Mouse (Mus musculus) neutrophil, adult 5-6 weeks (primary cell): ENCODE results near the gene Wdr24. TPM values are rescaled to one million over a fixed set of nuclear protein-coding genes. Genes with fewer than 3 reads are reported as not detected.
A peak's percentile ranks its signal among the peaks of the same experiment; 100 is the strongest.
"Not testable (repeated sequence)": the region's sequence is repeated elsewhere in the genome, so short reads cannot be mapped to it uniquely, and the experiment has no call there.

ENCODE experiments used
- ATAC-seq: fragments of 151-379, 151-347 bp; 2 replicates; pipeline ENCODE4 v1.8.0; 2017; ENCODE audit warnings: mild to moderate bottlenecking, moderate TSS enrichment; ENCODE audit not compliant: insufficient number of reproducible peaks, poor library complexity, low FRiP score, severe bottlenecking; ENCODE audit errors: extremely low read depth
- total RNA-seq: library from RNA; stranded (forward); fragments of 200-1000 nt; gene quantifications from 2 replicates; pipeline ENCODE4 v1.2.3, GENCODE M21; 2017

Wdr24 gene
- total RNA-seq, 1 experiment from 2014 or later = 13.4 TPM

DNA sequence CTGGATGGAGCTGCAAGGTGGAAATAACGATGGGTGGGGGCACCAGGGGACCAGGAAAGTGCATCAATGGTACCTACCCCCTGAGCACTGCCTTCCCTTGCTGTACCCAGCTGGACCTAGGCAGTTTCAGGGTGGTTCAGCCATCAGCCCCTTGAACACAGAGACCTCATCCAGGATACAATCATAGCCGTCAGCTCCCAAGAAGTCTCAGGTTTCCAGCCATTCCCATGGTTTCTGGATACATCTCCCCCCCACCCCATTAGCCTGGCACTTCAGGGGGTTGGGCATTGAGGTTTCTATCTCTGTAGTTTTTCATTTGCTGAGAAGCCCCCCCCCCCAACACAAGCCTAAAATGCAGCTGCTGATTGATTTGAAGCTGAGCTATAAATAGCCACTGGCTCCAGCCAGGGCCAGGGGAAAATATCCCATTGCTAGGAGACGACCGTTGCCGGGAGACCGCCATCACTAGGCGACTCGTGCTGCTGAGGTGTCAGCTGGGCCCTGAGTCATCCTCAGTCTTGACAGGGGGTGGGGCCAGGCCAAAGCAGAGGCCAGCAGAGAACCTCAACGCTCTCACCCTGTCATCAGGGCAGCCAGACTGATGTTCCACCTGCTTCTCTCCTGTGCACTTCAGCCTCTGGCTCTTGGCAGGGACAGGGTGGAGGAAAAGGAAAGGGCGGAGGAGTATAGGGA is 20.5 kb upstream of the Wdr24 start:
- no peak for ATAC-seq

DNA sequence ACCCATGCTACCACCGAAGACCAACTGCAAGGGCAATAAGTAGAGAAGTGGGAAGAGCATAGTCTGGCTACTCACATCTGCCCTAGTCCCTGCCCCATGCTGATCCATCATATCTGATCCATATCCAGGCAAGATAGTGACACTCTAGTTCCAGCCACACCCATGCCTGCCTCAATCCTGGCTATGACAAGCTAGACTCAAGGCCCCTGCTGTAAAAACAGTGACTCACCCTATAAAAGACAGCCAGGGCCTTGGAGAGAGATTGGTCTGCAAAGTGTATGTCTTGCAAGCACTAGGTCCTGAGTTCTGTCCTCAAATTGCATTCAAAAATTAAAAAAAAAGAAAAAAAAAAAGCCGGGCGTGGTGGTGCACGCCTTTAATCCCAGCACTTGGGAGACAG is 16.9 kb upstream of the Wdr24 start:
- ATAC-seq = no peak

DNA sequence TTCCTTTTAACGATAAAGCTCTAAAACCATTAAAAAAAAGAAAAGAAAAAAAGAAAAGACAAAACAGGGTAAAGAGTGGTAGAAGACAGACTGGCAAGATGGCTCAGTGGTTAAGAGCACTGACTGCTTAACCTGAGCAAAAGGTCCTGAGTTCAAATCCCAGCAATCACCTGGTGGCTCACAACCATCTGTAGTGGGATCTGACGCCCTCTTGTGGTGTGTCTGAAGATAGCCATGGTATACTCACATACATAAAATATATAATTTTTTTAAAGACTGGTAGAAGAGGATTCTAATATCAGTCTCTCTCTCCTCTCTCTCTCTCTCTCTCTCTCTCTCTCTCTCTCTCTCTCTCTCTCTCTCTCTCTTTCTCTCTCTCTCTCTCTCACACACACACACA is 16.0 kb upstream of the Wdr24 start:
- not testable (repeated sequence) for ATAC-seq

DNA sequence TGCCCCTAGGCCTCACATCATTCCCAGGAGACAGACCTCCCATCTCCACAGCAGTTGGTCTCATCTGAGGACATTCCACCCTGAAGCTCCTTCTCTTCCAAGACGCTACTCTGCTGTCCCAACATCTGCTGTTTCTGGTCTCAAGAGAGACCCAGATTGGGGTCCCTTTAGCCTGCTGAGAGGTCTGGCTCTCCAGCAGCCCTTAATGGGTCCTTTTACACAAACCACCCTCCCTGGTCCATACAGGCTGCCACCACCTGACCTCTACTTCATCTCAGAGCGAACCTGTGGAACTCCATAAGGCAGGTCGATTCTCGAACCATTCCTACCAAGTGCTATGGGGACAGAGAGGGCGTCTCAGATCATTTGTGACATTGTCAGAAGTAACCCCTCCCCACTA is 15.4 kb upstream of the Wdr24 start:
- no peak for ATAC-seq

DNA sequence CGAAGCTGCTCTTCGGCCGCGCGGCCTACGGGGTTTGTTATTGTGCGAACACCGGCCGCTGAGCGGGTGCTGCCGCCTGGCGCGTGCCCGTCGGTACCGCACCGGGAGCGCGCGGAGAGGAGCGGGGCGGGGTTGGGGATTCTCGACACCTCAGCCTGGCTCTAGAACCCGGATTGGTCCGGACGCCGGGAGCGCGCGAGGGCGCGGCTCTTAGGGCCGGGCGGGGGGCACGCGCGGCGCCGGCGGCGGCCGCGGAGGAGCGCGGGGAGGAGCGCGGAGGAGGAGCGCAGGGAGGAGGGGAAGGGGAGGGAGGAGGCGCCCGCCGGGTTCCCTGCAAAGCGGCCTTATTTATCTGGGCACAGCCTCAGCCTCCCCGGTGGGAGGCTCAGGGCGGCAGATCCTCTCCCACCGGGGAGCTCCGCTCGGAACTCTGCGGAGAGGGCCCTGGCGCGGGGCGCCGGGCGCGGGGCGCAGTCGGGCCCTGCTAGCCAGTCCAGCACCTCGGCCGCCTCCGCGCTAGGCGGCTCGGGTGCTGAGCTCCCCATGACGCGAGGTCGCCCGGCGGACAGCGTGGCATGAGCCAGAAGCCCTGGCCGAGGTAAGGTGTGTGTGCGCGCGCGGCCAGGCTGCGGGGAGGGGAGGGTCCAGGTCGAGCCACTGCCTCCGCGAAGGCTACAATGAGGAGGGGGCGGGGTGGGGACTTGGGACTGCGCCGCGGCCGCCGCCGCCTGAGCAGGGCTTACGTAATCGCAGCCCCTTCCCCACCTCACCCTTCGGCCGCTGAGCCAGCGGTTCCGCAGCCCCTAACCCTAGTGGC is 14.4 kb upstream of the Wdr24 start, which contains the start of gene Fbxl16:
Gene Fbxl16, plus strand, starts transcription at position 297 of the 817 bp plus-strand sequence.
- no peak for ATAC-seq

DNA sequence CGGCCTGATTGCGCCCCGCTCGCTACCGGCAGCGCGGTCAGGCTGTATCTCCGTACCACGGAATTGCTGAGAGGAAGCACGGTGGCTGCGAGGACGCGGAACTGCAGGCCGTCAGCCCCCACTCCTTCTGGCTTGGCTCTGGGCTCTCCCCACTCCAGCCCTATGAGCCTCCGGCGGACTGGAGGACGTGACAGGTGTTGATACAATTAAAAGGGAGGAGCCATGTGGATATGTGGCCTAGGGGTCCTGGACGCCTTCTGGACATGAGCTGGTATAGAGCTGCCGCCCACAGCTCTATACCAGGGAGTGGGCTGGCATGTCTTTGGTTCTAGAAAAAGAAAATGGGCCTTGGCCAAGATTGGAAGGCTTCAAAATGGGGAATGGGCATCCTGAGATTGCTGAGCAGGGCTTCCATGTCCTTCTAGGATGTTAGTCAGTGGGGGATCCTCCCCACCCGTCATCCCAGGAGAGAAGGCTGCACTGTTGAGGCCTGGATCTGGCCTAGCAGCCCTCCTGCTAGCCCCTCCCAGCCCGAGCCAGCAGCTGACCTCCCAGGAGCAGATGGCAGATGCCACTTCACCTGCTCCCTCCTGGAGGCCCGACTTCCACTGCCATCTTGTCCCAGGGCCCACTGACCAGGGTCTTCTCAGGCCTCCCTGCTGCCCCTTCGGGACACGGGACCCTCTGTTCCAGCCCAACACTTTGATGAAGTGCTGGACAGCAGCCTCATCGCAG is 13.7 kb upstream of the Wdr24 start:
- no peak for ATAC-seq

DNA sequence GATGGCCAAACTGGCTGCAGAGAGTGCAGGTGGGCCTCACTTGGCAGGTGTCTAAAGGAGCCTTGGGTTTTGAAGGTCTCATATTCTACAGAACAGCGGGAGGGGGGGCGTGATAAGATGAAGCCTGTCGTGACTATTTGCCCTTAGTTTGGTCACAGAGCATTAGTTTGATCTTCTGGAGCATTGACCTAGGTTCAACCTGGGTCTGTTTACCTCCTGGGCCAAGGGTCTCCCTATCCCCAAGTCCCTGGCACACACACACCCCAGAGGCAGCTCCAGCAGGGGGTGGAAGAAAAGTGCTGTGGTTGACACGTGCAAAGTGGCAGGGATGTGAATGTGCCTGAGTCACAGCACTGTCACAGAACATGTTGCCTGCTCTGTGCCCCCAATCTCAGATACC is 12.5 kb upstream of the Wdr24 start:
- no peak for ATAC-seq

DNA sequence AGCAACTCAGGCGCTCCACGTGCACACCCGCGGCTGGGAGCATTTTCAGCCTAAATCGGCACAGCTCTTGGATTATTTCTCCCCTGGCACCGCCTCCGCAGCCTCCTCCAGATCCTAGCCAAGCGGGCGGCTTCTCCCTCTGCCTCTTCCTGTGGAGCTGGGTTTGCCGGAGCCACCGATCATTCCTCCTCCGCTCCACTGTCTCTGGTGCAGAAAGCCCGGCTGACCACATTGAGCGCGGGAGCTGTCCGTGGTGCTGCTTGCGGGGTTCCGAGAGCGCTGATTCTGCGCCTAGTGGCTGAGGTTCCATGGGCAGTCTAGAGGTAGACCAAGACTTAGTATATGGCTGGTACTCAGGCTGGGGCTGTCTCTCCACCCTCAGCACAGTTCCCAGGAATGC is 10.0 kb upstream of the Wdr24 start:
- ATAC-seq = peak; percentile 54

DNA sequence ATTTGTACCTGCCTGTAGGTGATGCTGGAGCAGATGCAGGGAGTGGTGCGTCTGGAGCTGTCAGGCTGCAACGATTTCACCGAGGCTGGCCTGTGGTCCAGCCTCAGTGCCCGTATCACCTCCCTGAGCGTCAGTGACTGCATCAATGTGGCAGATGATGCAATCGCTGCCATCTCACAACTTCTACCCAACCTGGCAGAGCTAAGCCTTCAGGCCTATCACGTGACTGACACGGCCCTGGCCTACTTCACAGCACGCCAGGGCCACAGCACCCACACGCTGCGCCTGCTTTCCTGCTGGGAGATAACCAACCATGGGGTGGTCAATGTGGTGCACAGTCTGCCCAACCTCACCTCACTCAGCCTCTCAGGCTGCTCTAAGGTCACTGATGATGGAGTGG is 5.8 kb upstream of the Wdr24 start:
- ATAC-seq = no peak

DNA sequence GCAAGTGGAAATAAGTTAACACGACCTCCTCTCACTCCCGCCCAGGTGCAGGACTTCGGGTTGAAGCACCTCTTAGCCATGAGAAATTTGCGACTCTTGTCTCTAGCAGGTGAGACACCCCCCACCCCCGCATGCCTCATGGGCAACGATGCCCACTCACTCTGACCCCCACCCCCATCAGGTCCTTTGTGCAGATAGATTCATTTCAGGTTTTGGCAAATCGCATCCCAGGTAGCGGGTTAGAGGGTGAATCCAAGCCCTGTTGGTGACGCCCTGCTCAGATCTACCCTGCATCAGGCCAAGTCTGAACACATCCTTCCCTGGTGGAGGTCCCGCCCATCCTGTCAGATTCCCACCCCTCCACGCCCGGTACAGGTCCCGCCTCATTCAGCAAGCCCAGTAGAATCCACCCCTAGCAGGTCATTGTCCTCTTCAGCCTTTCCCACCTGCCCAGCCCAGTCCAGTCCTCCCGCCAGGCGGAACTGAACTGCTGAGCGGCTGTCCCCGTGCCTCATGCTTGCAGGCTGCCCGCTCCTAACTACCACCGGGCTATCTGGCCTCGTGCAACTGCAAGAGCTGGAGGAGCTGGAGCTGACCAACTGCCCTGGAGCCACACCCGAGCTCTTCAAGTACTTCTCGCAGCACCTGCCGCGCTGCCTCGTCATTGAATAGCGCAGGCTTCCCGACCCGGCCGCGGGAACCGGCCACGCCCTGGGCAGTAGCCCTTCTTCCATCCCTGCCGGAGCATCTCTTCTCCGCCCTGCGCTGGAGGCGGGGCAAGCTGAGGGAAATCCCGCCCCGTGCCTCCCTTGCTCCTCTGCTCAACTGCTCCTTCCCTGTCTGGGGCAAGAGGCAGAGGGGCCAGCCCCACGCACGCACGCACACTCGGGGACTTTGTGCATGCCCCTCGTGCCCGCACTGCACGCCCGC is 4.3 kb upstream of the Wdr24 start:
- ATAC-seq = no peak

DNA sequence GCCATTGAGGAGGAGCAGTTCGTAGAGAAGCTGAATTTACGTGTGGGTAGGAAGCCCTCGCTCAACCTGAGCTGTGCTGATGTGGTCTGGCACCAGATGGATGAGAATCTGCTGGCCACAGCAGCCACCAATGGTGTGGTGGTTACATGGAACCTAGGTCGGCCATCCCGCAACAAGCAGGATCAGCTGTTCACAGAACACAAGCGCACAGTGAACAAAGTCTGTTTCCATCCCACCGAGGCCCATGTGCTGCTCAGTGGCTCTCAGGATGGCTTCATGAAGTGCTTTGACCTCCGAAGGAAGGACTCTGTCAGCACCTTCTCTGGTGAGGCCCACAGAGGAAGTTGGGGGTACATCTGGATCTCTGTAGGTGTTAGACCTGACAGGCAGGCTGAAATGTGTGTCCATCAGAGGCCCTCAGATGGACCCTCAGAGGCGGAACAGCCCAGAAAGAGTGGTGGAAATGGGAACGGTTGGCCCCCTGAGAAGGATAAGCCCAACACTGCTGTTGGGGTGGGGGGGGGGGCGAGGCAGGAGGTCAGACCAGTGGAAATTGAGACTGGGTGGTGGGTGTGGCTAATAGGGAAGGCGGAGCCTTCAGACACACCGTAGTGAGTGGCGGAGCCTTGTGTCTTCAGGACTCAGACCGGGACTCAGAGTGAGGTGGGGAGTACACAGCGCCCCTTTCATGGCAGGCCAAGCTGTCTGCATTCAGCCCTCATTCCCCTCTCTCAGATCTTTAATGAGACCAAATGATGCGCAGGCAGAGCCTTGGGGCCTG is 1.1 kb downstream of the Wdr24 start:
- ATAC-seq = no peak

DNA sequence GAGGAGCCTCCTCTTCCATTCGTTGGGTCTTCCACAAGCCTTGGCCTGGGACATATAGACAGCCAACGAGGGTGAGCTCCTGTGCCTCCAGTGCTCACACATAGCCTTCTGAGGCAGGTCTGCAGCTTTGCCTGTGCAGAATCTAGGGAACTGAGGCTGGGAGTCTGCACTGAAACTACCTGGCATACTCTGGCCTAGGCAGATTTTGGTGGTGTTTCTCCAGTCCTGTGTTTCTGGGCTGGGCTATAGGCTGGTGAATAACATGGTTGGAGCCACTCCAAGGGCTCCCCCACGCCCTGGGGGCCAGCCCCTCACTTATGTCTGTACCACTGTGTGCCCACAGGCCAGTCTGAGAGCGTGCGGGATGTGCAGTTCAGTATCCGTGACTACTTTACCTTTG is 1.9 kb downstream of the Wdr24 start:
- ATAC-seq = no peak

DNA sequence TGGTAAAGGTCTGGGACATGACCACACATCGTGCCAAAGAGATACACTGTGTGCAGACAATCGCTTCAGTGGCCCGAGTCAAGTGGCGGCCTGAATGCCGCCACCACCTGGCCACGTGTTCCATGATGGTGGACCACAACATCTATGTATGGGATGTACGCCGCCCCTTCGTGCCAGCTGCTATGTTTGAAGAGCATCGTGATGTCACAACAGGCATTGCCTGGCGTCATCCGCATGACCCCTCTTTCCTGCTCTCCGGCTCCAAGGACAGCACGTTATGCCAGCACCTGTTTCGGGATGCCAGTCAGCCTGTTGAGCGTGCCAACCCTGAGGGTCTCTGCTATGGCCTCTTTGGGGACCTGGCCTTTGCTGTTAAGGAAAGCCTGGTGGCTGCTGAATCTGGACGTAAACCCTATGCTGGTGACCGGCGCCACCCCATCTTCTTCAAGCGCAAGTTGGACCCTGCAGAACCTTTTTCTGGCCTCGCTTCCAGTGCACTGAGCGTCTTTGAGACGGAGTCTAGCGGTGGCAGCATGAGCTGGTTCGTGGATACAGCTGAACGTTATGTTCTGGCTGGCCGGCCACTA is 2.6 kb downstream of the Wdr24 start:
- no peak for ATAC-seq

DNA sequence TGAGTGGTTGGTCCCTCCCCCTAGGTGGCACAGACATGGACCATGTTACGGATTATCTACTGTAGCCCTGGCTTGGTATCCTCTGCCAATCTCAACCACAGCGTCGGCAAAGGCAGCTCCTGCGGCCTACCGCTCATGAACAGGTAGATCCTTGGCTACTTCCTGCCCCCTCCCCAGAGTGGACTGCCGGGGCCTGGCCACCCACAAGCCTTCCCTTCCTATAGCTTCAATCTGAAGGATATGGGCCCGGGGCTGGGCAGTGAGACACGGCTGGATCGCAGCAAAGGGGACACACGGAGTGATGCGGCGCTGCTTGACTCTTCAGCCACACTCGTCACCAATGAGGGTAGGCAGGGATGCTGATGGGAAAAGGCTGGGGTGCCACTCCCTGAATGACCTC is 3.6 kb downstream of the Wdr24 start:
- ATAC-seq = no peak

DNA sequence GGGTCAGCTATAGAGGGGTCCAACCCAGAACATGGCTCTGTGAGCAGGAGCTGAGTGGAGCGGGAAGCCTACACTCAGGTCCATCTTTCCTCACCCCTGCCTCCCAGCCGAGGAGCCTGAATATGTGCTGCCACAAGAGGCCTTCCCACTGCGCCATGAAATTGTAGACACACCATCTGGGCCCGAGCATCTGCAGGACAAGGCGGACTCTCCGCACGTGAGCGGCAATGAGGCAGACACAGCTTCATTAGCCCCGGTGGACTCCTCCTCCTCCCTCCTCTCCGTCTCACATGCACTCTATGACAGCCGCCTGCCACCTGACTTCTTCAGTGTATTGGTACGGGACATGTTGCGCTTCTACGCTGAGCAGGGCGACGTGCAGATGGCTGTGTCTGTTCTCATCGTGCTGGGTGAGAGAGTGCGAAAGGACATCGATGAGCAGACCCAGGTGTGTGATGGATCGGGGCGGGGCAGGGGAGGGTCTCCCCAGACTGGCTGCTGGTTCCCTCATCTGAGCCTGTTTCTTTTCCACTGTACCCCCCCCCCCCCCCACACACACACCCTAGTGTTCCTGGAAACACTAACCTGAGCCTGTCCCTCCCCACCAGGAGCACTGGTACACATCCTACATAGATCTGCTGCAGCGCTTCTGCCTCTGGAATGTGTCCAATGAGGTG is 4.3 kb downstream of the Wdr24 start:
- no peak for ATAC-seq

DNA sequence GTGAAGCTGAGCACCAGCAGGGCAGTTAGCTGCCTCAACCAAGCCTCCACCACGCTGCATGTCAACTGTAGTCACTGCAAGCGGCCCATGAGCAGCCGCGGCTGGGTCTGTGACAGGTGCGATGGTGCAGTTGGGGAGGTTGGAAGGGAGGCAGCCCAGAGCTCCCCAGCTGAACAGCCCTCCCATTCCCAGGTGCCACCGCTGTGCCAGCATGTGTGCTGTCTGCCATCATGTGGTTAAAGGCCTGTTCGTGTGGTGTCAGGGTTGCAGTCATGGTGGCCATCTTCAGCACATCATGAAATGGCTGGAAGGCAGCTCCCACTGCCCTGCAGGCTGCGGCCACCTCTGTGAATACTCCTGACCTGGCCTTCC is 4.8 kb downstream of the Wdr24 start:
- ATAC-seq = no peak
